Mouse (Mus musculus) heart, adult 11 months (tissue): Measurements from ENCODE around the gene Smtnl1.
A peak's percentile ranks its signal among the peaks of the same experiment; 100 is the strongest.

Experiments
- DNase-seq: peaks from one replicate; pipeline ENCODE4 v3.0.0; 2022

Gene Smtnl1

DNA sequence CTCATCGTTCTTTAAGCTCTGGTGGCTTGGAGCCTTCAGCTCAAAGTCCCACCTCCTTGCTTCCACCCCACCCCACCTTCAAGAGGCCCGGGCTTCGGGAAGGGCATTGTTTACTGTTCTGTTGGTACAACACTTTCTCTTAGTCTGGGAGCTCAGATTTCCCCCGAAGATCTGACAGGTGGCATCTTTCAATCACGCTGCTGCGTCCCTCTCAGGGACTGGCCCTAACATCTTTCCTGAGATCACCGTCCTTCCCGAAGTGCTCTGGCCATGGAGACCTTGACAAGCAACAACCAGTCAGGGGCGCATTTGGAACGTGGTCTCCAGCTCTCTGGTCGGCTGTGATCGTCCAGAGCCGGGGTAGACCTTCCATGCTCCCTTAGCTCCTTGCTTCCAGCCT, at the start of gene Smtnl1:
Smtnl1 (minus strand) TSS at position 101 of the 400 bp plus-strand sequence.
- DNase-seq: no peak

- DNase-seq: no peak
Observed at GRCm38 (mm10) chr2:84870623-84871160, 48.2 kb upstream of the Smtnl1 start.

DNA sequence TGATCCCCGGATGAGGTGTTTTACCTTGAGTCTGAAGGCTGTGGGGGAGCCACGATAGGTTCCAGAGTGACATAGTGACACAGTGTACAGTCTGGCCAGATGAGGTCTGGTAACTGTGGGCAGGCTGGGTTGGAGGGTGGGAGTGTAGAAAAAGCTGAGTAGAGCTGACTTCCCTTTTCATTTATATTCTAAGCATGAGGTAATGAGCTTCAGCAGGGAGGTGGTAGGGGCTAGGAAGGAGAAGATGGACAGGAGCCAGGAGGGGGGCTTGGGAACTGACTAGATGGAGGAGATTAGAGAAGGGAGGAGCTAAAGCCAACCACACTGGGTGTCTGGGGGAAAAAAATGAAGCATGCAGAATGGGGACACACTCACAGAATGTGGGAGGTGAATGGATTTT, 46.5 kb upstream of the Smtnl1 start:
- DNase-seq: no peak

- peak; percentile 93 for DNase-seq
Observed at GRCm38 (mm10) chr2:84868521-84868943, 46.1 kb upstream of the Smtnl1 start.

GRCm38 (mm10) chr2:84865616-84866571, 43.4 kb upstream of the Smtnl1 start:
- DNase-seq: peak; percentile 96

GRCm38 (mm10) chr2:84862231-84862630, 39.8 kb upstream of the Smtnl1 start:
- DNase-seq: no peak

- DNase-seq: no peak
Observed at GRCm38 (mm10) chr2:84861430-84861829, 39.0 kb upstream of the Smtnl1 start.

GRCm38 (mm10) chr2:84859991-84860780, 37.7 kb upstream of the Smtnl1 start:
- DNase-seq: no peak

GRCm38 (mm10) chr2:84858551-84858950, 36.1 kb upstream of the Smtnl1 start:
- peak; percentile 88 for DNase-seq

DNA sequence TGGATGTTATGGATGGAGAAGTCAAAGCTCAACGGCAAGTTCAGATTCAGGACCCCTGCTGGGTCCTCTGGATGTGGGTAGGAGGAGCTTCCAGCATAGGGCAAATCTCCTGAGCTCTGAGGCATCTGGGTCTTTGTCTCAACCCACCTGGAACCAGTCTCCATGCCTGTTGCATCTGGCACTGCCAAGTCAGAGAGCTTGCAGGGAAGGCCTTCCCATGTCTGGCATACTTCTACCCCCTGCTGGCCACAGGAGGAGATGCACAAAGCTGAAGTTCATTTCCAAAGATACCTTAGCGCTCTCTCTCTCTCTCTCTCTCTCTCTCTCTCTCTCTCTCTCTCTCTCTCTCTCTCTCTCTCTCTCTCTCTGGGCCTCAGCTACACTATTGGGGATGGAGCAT, 33.3 kb upstream of the Smtnl1 start:
- DNase-seq: no peak

DNA sequence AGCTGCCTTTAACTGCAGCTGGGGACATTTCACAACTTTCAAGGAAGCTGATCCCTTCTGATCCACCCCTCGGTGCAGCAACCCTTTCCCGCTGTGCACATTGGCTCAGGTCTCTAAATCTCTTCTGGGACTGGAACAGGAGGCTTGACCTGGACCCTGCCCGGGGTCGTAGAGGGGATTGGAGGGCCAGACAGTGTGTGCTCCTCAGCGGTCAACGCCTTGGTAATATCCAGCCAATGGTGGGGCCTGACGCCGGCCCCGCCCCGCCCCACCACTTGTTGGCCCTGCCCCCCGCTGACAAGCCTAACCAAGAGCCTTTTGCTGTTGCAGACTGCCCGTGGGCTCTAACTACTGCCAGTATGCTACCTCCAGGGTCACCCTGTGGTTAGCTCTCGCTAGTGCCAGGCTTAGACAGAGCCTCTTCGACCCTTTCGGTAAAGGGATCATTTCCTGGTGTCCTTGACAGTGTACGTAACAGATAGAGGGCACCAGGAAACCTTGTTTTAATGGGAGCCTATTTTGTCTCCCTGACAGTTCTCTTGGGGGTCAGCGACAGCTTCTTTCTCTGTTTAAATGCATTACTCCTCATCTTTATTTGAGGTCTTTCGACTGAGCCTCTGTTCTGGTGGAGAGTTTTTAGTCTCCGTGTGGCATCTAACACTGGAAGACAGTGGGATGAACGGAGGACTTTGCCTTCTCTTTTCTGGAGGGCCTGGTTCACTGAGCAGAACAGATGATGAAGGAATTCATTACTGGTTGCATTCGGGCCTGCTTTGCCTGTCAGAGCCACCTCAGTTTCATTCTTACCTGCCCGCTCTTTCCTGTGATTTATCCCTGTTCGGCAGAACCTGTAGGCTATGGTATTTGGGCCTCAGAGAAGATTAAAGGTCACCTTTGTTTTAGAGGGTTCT, 28.9 kb upstream of the Smtnl1 start:
- peak; percentile 99 for DNase-seq

DNA sequence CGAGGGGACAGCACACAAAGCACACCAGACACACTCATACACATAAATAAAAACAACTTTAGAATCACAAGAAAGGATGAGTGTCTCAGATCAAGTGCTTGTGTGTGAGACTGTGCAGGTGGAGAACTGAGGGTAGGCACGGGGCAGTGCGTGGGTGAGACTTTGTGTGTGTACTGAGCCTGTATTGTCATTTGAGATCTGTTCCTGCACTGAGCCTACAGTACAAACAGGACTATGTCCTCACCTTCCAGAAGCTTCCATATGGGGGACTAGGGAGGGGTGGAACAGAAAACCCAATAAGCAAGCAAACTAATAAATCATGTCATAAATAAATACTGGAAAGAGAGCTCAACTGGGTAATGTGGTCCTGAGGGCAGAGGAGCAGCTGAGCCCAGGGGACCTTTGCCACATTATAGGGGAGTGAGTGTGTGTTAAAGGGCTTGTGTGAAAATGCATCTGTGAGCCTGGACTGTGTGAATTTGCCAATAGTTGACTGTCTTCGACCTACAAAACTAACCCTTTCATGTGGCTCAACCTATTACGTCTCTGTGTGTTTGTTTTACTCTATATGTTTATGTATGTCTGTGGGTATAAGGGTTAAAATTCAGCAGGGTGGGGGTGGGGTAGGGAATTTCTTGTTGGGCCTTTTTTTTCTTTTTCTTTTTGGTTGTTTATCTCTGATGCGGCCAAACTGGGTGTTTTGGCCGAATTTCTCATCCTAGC, 28.1 kb upstream of the Smtnl1 start:
- no peak for DNase-seq

GRCm38 (mm10) chr2:84845226-84845625, 22.8 kb upstream of the Smtnl1 start:
- DNase-seq: no peak

GRCm38 (mm10) chr2:84843654-84844053, 21.2 kb upstream of the Smtnl1 start:
- no peak for DNase-seq

DNA sequence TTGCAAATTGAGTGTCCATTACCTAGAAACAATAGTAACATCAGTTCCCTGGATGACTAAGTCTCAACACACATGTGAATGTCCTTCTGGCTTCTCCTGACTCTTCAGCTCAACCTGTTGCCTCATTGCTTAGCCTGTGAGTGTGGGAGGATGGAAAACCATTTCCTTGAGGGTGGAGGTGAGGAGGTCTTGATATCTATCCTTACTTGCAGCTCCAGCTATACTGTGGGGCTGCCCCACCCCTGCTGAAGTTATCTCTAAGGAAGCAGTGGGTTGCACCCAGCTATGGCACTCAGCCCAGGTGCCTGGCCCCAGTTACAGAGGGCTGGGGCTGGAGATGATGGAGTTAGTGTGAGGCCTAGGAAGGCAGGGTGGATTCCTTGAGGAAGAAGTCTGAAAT, 19.5 kb upstream of the Smtnl1 start:
- DNase-seq: peak; percentile 87

GRCm38 (mm10) chr2:84840748-84841563, 18.5 kb upstream of the Smtnl1 start:
- DNase-seq: no peak

DNA sequence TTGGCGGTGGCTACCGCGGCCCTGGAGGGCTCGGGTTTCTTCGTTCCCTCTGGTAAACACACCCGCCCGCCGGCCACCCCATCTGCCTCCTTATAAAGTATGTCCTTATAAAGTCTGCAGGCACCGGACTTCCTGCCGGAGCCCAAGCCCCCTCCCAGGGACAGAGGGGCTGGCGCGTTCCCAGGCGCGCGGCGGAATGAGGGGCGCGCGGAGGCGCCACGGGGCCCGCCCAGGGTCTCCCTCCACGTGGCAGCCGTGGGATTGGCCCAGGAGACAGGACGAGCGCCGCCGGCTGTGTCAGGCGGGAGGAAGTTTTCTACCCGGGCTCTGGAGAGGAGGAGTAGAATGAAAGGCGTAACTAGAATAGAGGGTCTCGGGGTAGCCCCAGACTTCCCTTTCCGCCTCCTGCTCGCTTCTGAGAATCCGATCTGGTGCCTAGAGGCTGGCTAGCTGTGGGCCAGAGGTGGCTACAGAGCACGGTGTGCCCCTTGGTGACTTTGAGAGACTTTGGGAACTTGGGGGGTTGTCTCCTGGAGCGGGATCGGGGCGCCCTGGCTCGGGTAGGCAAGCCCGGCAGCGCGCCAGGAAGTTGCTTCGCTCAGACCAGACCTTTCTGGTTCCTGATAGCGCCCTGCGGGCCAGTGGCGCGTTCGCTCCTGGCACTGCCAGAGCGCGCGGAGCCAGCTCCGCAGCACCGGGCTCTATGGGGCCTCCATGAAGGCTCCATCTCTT, 17.7 kb upstream of the Smtnl1 start:
- peak; percentile 99 for DNase-seq

GRCm38 (mm10) chr2:84838993-84839980, 16.8 kb upstream of the Smtnl1 start:
- peak; percentile 97 for DNase-seq

DNA sequence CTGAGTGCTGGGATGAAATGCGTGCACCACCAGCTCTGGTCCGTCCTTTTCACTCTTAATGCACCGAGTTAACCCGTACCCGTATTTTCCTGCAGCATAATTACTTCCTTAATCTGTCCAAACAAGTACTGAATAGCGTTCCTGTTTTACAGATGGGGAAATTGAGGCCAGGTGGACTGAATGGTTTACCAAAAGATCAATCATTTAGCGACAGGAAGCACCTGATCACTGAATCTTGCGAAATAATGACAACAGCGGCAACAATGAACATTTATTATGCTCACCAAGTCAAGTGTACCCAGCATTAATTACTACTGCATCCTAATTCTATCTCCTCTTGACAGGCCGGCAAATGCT, 16.1 kb upstream of the Smtnl1 start, which contains the start of gene Slc43a1:
Slc43a1 (plus strand) TSS at position 258 of the 357 bp plus-strand sequence.
- DNase-seq: no peak
